Mouse (Mus musculus): ENCODE data around the gene Prrc2a. TPM values are rescaled to one million over a fixed set of nuclear protein-coding genes. Genes with fewer than 3 reads are reported as not detected.

Gene Prrc2a
- total RNA-seq, 1 experiment from 2014 or later = 32.1 TPM

GRCm38 (mm10) chr17:35121871-35122303 is 42.8 kb downstream of the Prrc2a start, which contains the start of gene Csnk2b:
Gene Csnk2b, minus strand, starts transcription at chr17:35122053.
- 0 out of 2 replicates have a peak, but pooled peaks have one; percentile 7 for ATAC-seq (replicated peaks; ENCODE audit: insufficient number of reproducible peaks, low FRiP score, low TSS enrichment, poor library complexity, severe bottlenecking)

GRCm38 (mm10) chr17:35121143-35121799 is 43.4 kb downstream of the Prrc2a start, which contains the start of gene Gpank1:
Gene Gpank1, plus strand, starts transcription at chr17:35121455.
- ATAC-seq (replicated peaks; ENCODE audit: insufficient number of reproducible peaks, low FRiP score, low TSS enrichment, poor library complexity, severe bottlenecking) = peak; percentile 88

- no peak for ATAC-seq (replicated peaks; ENCODE audit: insufficient number of reproducible peaks, low FRiP score, low TSS enrichment, poor library complexity, severe bottlenecking)
Measured at GRCm38 (mm10) chr17:35120745-35121142, 44.0 kb downstream of the Prrc2a start.

- peak; percentile 32; the same call in 1 of the 2 replicates for ATAC-seq (replicated peaks; ENCODE audit: insufficient number of reproducible peaks, low FRiP score, low TSS enrichment, poor library complexity, severe bottlenecking)
Measured at GRCm38 (mm10) chr17:35115046-35116019, 49.4 kb downstream of the Prrc2a start, which contains the start of gene Ly6g5b. Gene Ly6g5b, minus strand, starts transcription at chr17:35115428.

GRCm38 (mm10) chr17:35111774-35112173 is 52.9 kb downstream of the Prrc2a start:
- no peak for ATAC-seq (replicated peaks; ENCODE audit: insufficient number of reproducible peaks, low FRiP score, low TSS enrichment, poor library complexity, severe bottlenecking)

GRCm38 (mm10) chr17:35108097-35108496 is 56.6 kb downstream of the Prrc2a start, which contains the start of gene Ly6g5c:
Gene Ly6g5c, plus strand, starts transcription at chr17:35108279.
- no peak for ATAC-seq (replicated peaks; ENCODE audit: insufficient number of reproducible peaks, low FRiP score, low TSS enrichment, poor library complexity, severe bottlenecking)

- ATAC-seq (replicated peaks; ENCODE audit: insufficient number of reproducible peaks, low FRiP score, low TSS enrichment, poor library complexity, severe bottlenecking) = no peak
Measured at GRCm38 (mm10) chr17:35106522-35106921, 58.2 kb downstream of the Prrc2a start.

- ATAC-seq (replicated peaks; ENCODE audit: insufficient number of reproducible peaks, low FRiP score, low TSS enrichment, poor library complexity, severe bottlenecking) = no peak
Measured at GRCm38 (mm10) chr17:35105740-35106389, 58.8 kb downstream of the Prrc2a start.

GRCm38 (mm10) chr17:35104754-35105153 is 59.9 kb downstream of the Prrc2a start:
- ATAC-seq (replicated peaks; ENCODE audit: insufficient number of reproducible peaks, low FRiP score, low TSS enrichment, poor library complexity, severe bottlenecking) = no peak

GRCm38 (mm10) chr17:35104079-35104478 is 60.6 kb downstream of the Prrc2a start:
- ATAC-seq (replicated peaks; ENCODE audit: insufficient number of reproducible peaks, low FRiP score, low TSS enrichment, poor library complexity, severe bottlenecking) = no peak

- no peak for ATAC-seq (replicated peaks; ENCODE audit: insufficient number of reproducible peaks, low FRiP score, low TSS enrichment, poor library complexity, severe bottlenecking)
Measured at GRCm38 (mm10) chr17:35103221-35103690, 61.4 kb downstream of the Prrc2a start.

- ATAC-seq (replicated peaks; ENCODE audit: insufficient number of reproducible peaks, low FRiP score, low TSS enrichment, poor library complexity, severe bottlenecking) = no peak
Measured at GRCm38 (mm10) chr17:35102299-35102698, 62.4 kb downstream of the Prrc2a start.

- no peak for ATAC-seq (replicated peaks; ENCODE audit: insufficient number of reproducible peaks, low FRiP score, low TSS enrichment, poor library complexity, severe bottlenecking)
Measured at GRCm38 (mm10) chr17:35101161-35101560, 63.5 kb downstream of the Prrc2a start.

GRCm38 (mm10) chr17:35100196-35100765 is 64.4 kb downstream of the Prrc2a start:
- ATAC-seq (replicated peaks; ENCODE audit: insufficient number of reproducible peaks, low FRiP score, low TSS enrichment, poor library complexity, severe bottlenecking) = no peak

Other genes starting within 250 kb of the Prrc2a start
- 29.6 to 39.9 TPM (median 37.2 TPM) in 3 replicates for gene Neu1, start 233.6 kb downstream of the Prrc2a start, total RNA-seq (2017)
- 12.5 to 375 TPM (median 15.8 TPM) in 3 replicates for gene Hspa1b, start 205.7 kb downstream of the Prrc2a start, total RNA-seq (2017)
- gene Gm20481, start 195.0 kb downstream of the Prrc2a start, total RNA-seq (2017) = 1.4 TPM in 1 of 3 replicates, not detected in the others
- gene Hspa1a, start 192.7 kb downstream of the Prrc2a start, total RNA-seq (2017) = 4.9 to 201 TPM (median 8.6 TPM) in 3 replicates
- gene Hspa1l, start 192.2 kb downstream of the Prrc2a start, total RNA-seq (2017) = 1.1 to 1.7 TPM in 2 of 3 replicates, not detected in the other
- 9.3 to 13.9 TPM (median 10.6 TPM) in 3 replicates for gene Lsm2, start 183.0 kb downstream of the Prrc2a start, total RNA-seq (2017)
- 89.9 to 126 TPM (median 116 TPM) in 3 replicates for gene Vars, start 163.9 kb downstream of the Prrc2a start, total RNA-seq (2017)
- gene Vwa7, start 148.3 kb downstream of the Prrc2a start, total RNA-seq (2017) = not detected in 3 replicates
- gene Sapcd1, start 136.9 kb downstream of the Prrc2a start, total RNA-seq (2017) = 1.2 TPM in 1 of 3 replicates, not detected in the others
- gene Msh5, start 118.2 kb downstream of the Prrc2a start, total RNA-seq (2017) = 0.76 to 1.6 TPM in 2 of 3 replicates, not detected in the other
- 356 to 514 TPM (median 477 TPM) in 3 replicates for gene Clic1, start 114.9 kb downstream of the Prrc2a start, total RNA-seq (2017)
- gene Ddah2, start 105.9 kb downstream of the Prrc2a start, total RNA-seq (2017) = 1.1 TPM in 1 of 3 replicates, not detected in the others
- gene Ly6g6c, start 99.5 kb downstream of the Prrc2a start, total RNA-seq (2017) = not detected in 3 replicates
- gene Mpig6b, start 98.7 kb downstream of the Prrc2a start, total RNA-seq (2017) = 0.57 to 3.1 TPM (median 0.75 TPM) in 3 replicates
- gene Ly6g6e, start 88.0 kb downstream of the Prrc2a start, total RNA-seq (2017) = not detected in 3 replicates
- 2.3 TPM in 1 of 3 replicates, not detected in the others for gene Ly6g6d, start 86.8 kb downstream of the Prrc2a start, total RNA-seq (2017)
- gene Ly6g6f, start 79.3 kb downstream of the Prrc2a start, total RNA-seq (2017) = 0.39 TPM in 1 of 3 replicates, not detected in the others
- gene Abhd16a, start 75.6 kb downstream of the Prrc2a start, total RNA-seq (2017) = 24.3 to 47.0 TPM (median 28.3 TPM) in 3 replicates
- not detected in 3 replicates for gene Ly6g5c, start 56.6 kb downstream of the Prrc2a start, total RNA-seq (2017)
- gene Ly6g5b, start 49.5 kb downstream of the Prrc2a start, total RNA-seq (2017) = not detected in 3 replicates
- gene Gpank1, start 43.4 kb downstream of the Prrc2a start, total RNA-seq (2017) = 62.4 to 126 TPM (median 65.8 TPM) in 3 replicates
- 188 to 293 TPM (median 226 TPM) in 3 replicates for gene Csnk2b, start 42.8 kb downstream of the Prrc2a start, total RNA-seq (2017)
- 33.5 to 43.7 TPM (median 42.6 TPM) in 3 replicates for gene D17H6S53E, start 38.5 kb downstream of the Prrc2a start, total RNA-seq (2017)
- 1.4 TPM in 1 of 3 replicates, not detected in the others for gene Apom, start 32.8 kb downstream of the Prrc2a start, total RNA-seq (2017)
- gene Bag6, start 29.7 kb downstream of the Prrc2a start, total RNA-seq (2017) = 72.4 to 192 TPM (median 104 TPM) in 3 replicates
- gene Aif1, start 11.2 kb upstream of the Prrc2a start, total RNA-seq (2017) = 20.7 to 64.8 TPM (median 31.9 TPM) in 3 replicates
- gene Lst1, start 23.5 kb upstream of the Prrc2a start, total RNA-seq (2017) = 763 to 1,006 TPM (median 964 TPM) in 3 replicates
- gene Ltb, start 29.5 kb upstream of the Prrc2a start, total RNA-seq (2017) = 38.1 to 48.1 TPM (median 38.4 TPM) in 3 replicates
- gene Tnf, start 37.1 kb upstream of the Prrc2a start, total RNA-seq (2017) = 37.0 to 62.7 TPM (median 38.1 TPM) in 3 replicates
- gene Lta, start 40.5 kb upstream of the Prrc2a start, total RNA-seq (2017) = 1.7 TPM in 1 of 3 replicates, not detected in the others
- gene Gm16181, start 55.9 kb upstream of the Prrc2a start, total RNA-seq (2017) = 0.64 to 2.9 TPM (median 2.7 TPM) in 3 replicates
- 1.4 to 6.5 TPM (median 2.6 TPM) in 3 replicates for gene Atp6v1g2, start 68.8 kb upstream of the Prrc2a start, total RNA-seq (2017)
- 3.6 to 10.9 TPM (median 5.1 TPM) in 3 replicates for gene Nfkbil1, start 70.9 kb upstream of the Prrc2a start, total RNA-seq (2017)
- 98.8 to 141 TPM (median 101 TPM) in 3 replicates for gene Ddx39b, start 76.8 kb upstream of the Prrc2a start, total RNA-seq (2017)
- gene H2-D1, start 97.8 kb upstream of the Prrc2a start, total RNA-seq (2017) = 2,987 to 4,272 TPM (median 3,836 TPM) in 3 replicates
- gene H2-Q1, start 155.5 kb upstream of the Prrc2a start, total RNA-seq (2017) = 0.11 to 0.38 TPM in 2 of 3 replicates, not detected in the other
- gene H2-Q2, start 177.3 kb upstream of the Prrc2a start, total RNA-seq (2017) = not detected in 3 replicates
- 159 to 219 TPM (median 177 TPM) in 3 replicates for gene H2-Q4, start 214.7 kb upstream of the Prrc2a start, total RNA-seq (2017)